Mouse (Mus musculus): Measurements from ENCODE around the gene Dmrt2. TPM values are rescaled to one million over a fixed set of nuclear protein-coding genes. Genes with fewer than 3 reads are reported as not detected.
A peak's percentile ranks its signal among the peaks of the same experiment; 100 is the strongest.

Gene Dmrt2
- polyA plus RNA-seq, 1 experiment from 2014 or later, result 0.27 TPM

DNA sequence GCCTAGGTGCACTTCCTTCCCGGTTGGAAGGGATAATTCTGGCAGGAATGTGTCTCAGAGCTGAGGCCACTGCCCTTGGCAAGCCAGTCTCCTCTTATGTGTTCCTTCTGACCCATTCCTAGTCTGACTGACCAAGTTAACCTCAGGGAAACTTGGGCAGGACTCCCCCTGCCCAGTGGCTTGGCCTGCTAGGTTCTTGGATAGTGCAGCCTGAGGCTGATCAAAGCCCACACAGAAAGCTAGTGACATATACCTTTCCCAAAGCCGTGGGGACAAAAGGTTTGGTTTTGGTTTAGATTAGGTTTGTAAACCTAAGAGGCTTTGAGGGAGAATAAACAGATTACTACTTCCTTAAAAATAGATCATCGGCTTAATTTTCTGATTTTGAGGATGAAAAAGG is 25.1 kb upstream of the Dmrt2 start:
- Histone ChIP-seq H3K4me3 (ENCODE audit: low read depth, low read length) (no peak overlapping the region), H3K27me3 (ENCODE audit: insufficient read depth, low read length) (no peaks in the 10 kb centered on the region), H3K4me1 (ENCODE audit: insufficient read depth) (peaks cover 5% of the 10 kb centered on the region; the same call in 1 of the 2 replicates), H3K9ac (replicated peaks) (no peak overlapping the region), H3K27ac (ENCODE audit: low read depth) (no peak overlapping the region), H3K9me3 (ENCODE audit: low read length) (no peaks in the 10 kb centered on the region), H3K4me2 (ENCODE audit: low read depth, low read length) (no peak overlapping the region), H3K36me3 (replicated peaks; ENCODE audit: insufficient read depth, low read length) (no peaks in the 10 kb centered on the region)
- ATAC-seq, result no peak
- 58% methylated on average over 3 of the region's 3 CpGs for WGBS (ENCODE audit: insufficient replicate concordance)
- TF ChIP-seq EP300 (IDR thresholded peaks at IDR 0.05; ENCODE audit: low read depth), result no peak
- no peak for TF ChIP-seq CTCF (IDR thresholded peaks at IDR 0.05; ENCODE audit: low read depth)
- no peak for DNase-seq

DNA sequence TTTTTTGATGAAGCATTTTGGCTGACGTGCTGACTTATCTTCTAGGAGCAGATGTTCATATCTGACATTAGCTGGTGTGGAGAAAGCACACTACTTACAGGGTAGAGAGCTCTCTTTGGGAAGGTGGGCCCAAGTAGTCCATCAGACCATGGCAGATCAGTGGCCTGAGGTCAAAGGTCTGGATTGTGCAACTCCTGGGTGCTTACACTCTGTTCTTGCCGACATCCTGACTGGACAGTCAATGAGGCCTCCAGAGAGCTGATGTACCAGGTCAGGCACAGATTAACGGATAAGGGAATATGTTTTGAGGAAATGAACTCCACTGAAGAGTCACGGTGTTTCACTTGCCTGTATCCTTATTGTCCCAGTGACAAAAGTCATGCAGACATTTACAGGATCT is 23.5 kb upstream of the Dmrt2 start:
- DNase-seq (peak; percentile 53), ATAC-seq (peak; percentile 61; the same call in 1 of the 2 replicates)
- Histone ChIP-seq H3K4me1 (ENCODE audit: insufficient read depth) (peaks cover 5% of the 10 kb centered on the region; the same call in 1 of the 2 replicates), H3K36me3 (replicated peaks; ENCODE audit: insufficient read depth, low read length) (no peaks in the 10 kb centered on the region), H3K9ac (replicated peaks) (no peak overlapping the region), H3K9me3 (ENCODE audit: low read length) (no peaks in the 10 kb centered on the region), H3K4me2 (ENCODE audit: low read depth, low read length) (no peak overlapping the region), H3K27ac (ENCODE audit: low read depth) (no peak overlapping the region), H3K4me3 (ENCODE audit: low read depth, low read length) (no peak overlapping the region), H3K27me3 (ENCODE audit: insufficient read depth, low read length) (no peaks in the 10 kb centered on the region)
- TF ChIP-seq EP300 (IDR thresholded peaks at IDR 0.05; ENCODE audit: low read depth) (no peak), CTCF (IDR thresholded peaks at IDR 0.05; ENCODE audit: low read depth) (no peak)
- 41% methylated on average over 4 of the region's 4 CpGs for WGBS (ENCODE audit: insufficient replicate concordance)

DNA sequence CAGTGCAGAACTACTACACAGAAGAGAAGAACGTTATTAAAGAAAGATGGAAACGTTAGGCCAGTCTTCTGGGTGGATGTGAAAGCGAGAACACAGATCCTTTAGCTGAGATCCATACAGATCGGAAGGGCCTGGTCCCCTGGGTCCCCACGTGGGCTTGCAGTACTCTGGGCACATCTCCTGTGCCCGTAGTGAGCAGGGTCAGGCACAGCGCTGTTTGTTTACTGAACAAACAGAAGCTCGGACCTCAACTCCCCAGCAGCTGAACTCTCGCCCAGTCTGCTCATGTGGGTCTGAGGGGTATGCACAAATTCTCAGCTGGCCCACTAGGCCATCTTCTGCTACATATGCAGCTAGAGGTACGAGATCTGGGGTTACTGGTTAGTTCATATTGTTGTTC is 21.7 kb upstream of the Dmrt2 start:
- WGBS (ENCODE audit: insufficient replicate concordance), result 52% methylated on average over 10 of the region's 10 CpGs
- ATAC-seq (peak; percentile 58; the same call in 1 of the 2 replicates), DNase-seq (no peak)
- Histone ChIP-seq H3K4me3 (ENCODE audit: low read depth, low read length) (no peak overlapping the region), H3K9me3 (ENCODE audit: low read length) (no peaks in the 10 kb centered on the region), H3K4me1 (ENCODE audit: insufficient read depth) (peaks cover 5% of the 10 kb centered on the region; the same call in 1 of the 2 replicates), H3K27me3 (ENCODE audit: insufficient read depth, low read length) (no peaks in the 10 kb centered on the region), H3K9ac (replicated peaks) (no peak overlapping the region), H3K4me2 (ENCODE audit: low read depth, low read length) (no peak overlapping the region), H3K36me3 (replicated peaks; ENCODE audit: insufficient read depth, low read length) (no peaks in the 10 kb centered on the region), H3K27ac (ENCODE audit: low read depth) (no peak overlapping the region)
- TF ChIP-seq CTCF (IDR thresholded peaks at IDR 0.05; ENCODE audit: low read depth), result no peak
- TF ChIP-seq EP300 (IDR thresholded peaks at IDR 0.05; ENCODE audit: low read depth), result no peak

DNA sequence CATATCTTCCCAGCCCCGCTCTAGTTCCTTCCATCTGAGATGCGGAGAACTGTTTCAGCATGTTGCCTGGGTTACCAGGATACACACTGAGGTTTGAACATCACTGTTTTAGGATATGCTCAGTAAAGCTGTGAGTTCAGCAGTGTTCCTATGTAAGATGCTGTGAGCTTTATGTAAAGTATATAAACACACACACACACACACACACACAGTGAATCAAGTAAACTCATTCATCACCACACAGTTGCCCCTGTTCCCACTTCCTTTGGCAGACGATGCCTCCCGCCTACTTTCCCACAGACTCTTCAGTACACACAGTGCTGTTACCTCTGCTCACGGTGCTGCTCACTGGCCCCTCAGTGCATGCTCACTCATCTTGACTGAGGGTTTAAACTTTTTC is 19.7 kb upstream of the Dmrt2 start:
- H3K4me2 ChIP-seq (ENCODE audit: low read depth, low read length), result no peak overlapping the region
- H3K9ac ChIP-seq (replicated peaks), result no peak overlapping the region
- H3K4me1 ChIP-seq (ENCODE audit: insufficient read depth), result peaks cover 5% of the 10 kb centered on the region; the same call in 1 of the 2 replicates
- ATAC-seq (no peak), DNase-seq (no peak)
- no peak overlapping the region for H3K4me3 ChIP-seq (ENCODE audit: low read depth, low read length)
- no peak overlapping the region for H3K27ac ChIP-seq (ENCODE audit: low read depth)
- H3K9me3 ChIP-seq (ENCODE audit: low read length), result no peaks in the 10 kb centered on the region
- no peaks in the 10 kb centered on the region for H3K36me3 ChIP-seq (replicated peaks; ENCODE audit: insufficient read depth, low read length)
- no peaks in the 10 kb centered on the region for H3K27me3 ChIP-seq (ENCODE audit: insufficient read depth, low read length)
- 55% methylated on average over 5 of the region's 5 CpGs for WGBS (ENCODE audit: insufficient replicate concordance)
- TF ChIP-seq EP300 (IDR thresholded peaks at IDR 0.05; ENCODE audit: low read depth) (no peak), CTCF (IDR thresholded peaks at IDR 0.05; ENCODE audit: low read depth) (no peak)

DNA sequence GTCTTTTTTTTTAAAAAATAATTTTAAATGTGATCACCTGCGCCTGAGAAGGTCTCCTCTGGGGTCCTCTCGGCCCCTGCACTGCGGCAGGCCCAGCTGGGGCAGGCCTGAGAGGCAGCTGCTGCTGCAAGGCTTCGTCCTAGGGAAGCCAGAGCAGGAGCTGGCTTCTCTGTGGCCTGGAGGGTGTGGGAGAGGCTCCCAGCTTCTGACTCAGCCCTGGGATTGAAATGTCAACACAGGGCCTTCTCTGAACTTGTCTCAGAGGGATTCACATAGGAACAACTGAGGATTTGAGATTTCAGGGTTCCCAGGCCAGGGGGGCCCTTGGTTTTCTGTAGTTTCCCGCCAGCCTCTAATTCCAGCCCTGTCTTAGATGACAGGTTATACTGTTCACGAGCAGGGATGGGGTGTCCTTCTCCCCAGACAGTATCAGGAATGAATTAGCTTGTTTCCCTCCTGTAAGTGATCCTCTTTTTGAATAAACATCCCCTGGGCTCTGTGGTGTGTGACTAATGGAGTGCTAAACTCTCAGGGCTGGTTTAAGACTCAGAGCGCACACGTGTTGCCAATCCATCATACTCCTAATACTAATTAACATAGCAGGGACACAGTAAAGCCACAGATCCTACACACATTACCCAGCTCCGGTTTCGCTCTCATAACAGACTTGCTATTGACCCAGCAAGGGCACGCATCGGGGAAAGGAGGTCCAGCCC is 18.0 kb upstream of the Dmrt2 start:
- no peak for TF ChIP-seq CTCF (IDR thresholded peaks at IDR 0.05; ENCODE audit: low read depth)
- no peaks in the 10 kb centered on the region for H3K36me3 ChIP-seq (replicated peaks; ENCODE audit: insufficient read depth, low read length)
- ATAC-seq, result no peak
- no peak for DNase-seq
- no peak overlapping the region for H3K4me2 ChIP-seq (ENCODE audit: low read depth, low read length)
- H3K4me3 ChIP-seq (ENCODE audit: low read depth, low read length), result no peak overlapping the region
- H3K27ac ChIP-seq (ENCODE audit: low read depth), result no peak overlapping the region
- no peaks in the 10 kb centered on the region for H3K9me3 ChIP-seq (ENCODE audit: low read length)
- H3K27me3 ChIP-seq (ENCODE audit: insufficient read depth, low read length), result no peaks in the 10 kb centered on the region
- no peak overlapping the region for H3K9ac ChIP-seq (replicated peaks)
- 68% methylated on average over 12 of the region's 12 CpGs for WGBS (ENCODE audit: insufficient replicate concordance)
- peaks cover 5% of the 10 kb centered on the region; the same call in 1 of the 2 replicates for H3K4me1 ChIP-seq (ENCODE audit: insufficient read depth)

DNA sequence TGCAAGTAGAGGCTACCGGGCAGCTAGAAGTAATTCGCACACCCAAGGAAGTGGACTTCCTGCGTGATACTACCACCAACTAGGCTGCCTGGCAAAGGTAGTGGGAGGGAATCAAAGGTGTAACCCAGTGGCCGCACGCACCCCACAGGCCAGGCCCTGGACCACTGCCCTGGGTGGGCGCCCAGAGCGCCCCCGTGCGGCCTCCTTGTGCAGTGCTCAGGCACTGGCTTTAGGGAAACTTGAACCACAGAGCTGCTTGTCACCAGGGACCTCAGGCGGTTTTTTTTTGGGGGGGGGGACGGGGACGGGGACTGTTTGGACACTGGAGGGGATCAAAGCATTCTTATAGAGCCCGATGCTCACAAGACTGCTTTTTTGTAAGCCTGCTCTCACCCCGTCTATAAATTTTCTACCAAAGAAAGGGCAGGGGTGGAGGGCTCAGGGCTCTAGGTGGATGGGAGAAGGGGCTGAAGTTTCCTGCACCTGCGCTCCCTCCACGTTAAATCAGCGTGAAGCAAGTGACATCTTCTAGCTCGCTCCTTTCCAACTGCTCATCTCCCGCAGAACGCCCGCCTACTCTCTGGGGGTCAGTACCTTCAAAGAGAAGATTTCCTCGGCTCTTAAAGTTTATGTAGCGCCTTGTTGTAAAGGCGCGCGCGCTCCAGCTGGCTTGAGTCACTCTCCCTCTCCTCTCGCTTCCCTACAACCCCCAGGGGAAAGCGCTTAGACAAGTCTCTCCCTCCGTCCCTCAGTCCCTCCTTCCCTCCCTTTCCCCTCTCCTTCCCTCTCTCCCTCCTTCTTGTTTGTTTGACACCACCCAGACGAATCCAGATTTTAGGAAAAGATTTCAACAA is 6.5 kb upstream of the Dmrt2 start:
- H3K27me3 ChIP-seq (ENCODE audit: insufficient read depth, low read length), result peaks cover 55% of the 10 kb centered on the region
- H3K4me2 ChIP-seq (ENCODE audit: low read depth, low read length), result no peak overlapping the region
- no peaks in the 10 kb centered on the region for H3K4me1 ChIP-seq (ENCODE audit: insufficient read depth)
- peak; percentile 22 for DNase-seq
- TF ChIP-seq CTCF (IDR thresholded peaks at IDR 0.05; ENCODE audit: low read depth) (peak; percentile 33), EP300 (IDR thresholded peaks at IDR 0.05; ENCODE audit: low read depth) (no peak)
- no peak overlapping the region for H3K9ac ChIP-seq (replicated peaks)
- WGBS (ENCODE audit: insufficient replicate concordance), result 7% methylated on average over 31 of the region's 31 CpGs
- H3K27ac ChIP-seq (ENCODE audit: low read depth), result no peak overlapping the region
- H3K4me3 ChIP-seq (ENCODE audit: low read depth, low read length), result no peak overlapping the region
- H3K9me3 ChIP-seq (ENCODE audit: low read length), result no peaks in the 10 kb centered on the region
- H3K36me3 ChIP-seq (replicated peaks; ENCODE audit: insufficient read depth, low read length), result no peaks in the 10 kb centered on the region
- no peak for ATAC-seq

Measured in liver, postnatal 0 days (tissue).